Mouse (Mus musculus) kidney, adult 2 months (tissue): Measurements from ENCODE around the gene Brsk1.

Source experiments
- CTCF ChIP-seq: fragments of 200-500 bp; conservative IDR thresholded peaks from 2 replicates; pipeline ENCODE4 v1.5.1; 2011; ENCODE audit warnings: low read depth, mild to moderate bottlenecking, control low read depth, low read length, moderate library complexity, mixed read lengths; ENCODE audit not compliant: insufficient read depth, insufficient read length
- POLR2A ChIP-seq: fragments of 200-500 bp; IDR thresholded peaks from one replicate; pipeline ENCODE4 v1.6.1; 2011; ENCODE audit warnings: low read depth, low read length, control low read depth

- TF ChIP-seq POLR2A (no peak), CTCF (no peak)
These were observed 47.2 kb upstream of the Brsk1 start for GRCm38 (mm10) chr7:4643225-4643624.
